8 mouse cellular contexts compared by ENCODE assay signal in the genomic region with DNA sequence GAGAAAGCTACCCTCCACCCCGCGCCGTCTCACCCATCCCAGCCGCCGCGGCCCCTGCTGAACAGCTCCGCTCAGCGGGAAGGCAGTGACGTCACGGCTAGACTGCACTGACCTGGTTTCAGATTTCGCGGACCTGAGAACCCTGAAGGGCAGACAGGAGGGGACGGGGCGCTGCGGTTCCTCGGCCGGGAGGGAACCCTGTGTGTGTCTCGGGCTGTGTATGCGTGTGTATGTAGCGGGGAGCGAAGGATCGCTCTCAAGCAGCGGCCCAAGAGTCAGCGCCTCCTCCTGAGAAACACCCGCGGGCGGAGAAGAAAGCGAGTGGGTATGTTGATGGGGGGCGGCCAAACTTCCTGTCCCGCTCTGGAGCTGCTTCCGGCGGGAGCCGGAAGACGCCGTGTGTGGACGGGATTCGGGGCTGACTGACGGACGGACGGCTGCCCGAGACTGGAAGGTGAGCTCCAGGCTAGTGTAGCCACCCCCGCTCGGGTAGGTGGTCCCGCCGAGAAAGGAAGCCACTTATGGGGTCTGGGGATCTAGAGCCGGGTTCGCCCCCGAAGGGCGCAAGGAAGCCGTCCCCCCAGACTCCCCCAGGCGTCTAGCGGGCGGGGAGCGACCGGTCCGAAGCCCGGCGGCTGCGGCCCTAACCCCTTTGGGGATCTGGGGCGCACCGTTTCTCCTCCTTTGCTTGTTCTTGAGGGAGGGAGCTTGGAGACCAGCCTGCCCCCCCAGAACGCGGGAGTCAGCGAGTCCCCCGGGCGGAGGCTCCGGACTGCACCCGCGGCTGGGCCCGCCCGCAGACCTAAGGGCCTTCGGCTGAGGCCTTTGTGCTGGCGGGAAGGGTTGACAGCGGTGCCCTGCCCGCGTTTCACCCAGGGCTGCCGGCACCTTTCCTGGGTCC. TPM values are rescaled to one million over a fixed set of nuclear protein-coding genes. Genes with fewer than 3 reads are reported as not detected.
DNase-seq lines count a peak whose midpoint lies in the region; ATAC-seq and TF ChIP-seq lines count a peak whose summit lies in the region.

A gene (plus strand): TSS at position 132 of the 901 bp plus-strand sequence.

- TF ChIP-seq RAD21 in CH12.LX (IDR thresholded peaks at IDR 0.05; ENCODE audit: low read depth, low read length): no peak

- peak within 1 kb of the TSS; percentile 89 to 96 (median 89) for H3K4me3 ChIP-seq in CH12.LX (replicated peaks in 1 of 3; ENCODE audit: low read depth in 2 of 3, low read length in 2 of 3, poor library complexity in 1 of 3)
- peak within 1 kb of the TSS; percentile 87 for H3K4me3 ChIP-seq in forebrain, embryonic 12.5 days (replicated peaks)
- peak within 1 kb of the TSS; percentile 96 for H3K4me3 ChIP-seq in heart, postnatal 0 days (ENCODE audit: low read depth, low read length)
- peak within 1 kb of the TSS; percentile 99 for H3K4me3 ChIP-seq in liver, embryonic 16.5 days (ENCODE audit: low read depth, low read length)
- peak within 1 kb of the TSS; percentile 87 for H3K4me3 ChIP-seq in neural tube, embryonic 13.5 days
- peak within 1 kb of the TSS; percentile 92 for H3K4me3 ChIP-seq in testis, adult 2 months (ENCODE audit: control insufficient read depth, low read depth, low read length)

- TF ChIP-seq CTCF in CH12.LX (conservative IDR thresholded peaks at IDR 0.05 in 1 of 2, IDR thresholded peaks at IDR 0.05 in 1 of 2; ENCODE audit: low read depth in 2 of 2, low read length in 2 of 2): 0 out of 4 replicates have a peak, but pooled peaks of 1 of the 2 experiments have one; percentile 9
- no peak for TF ChIP-seq CTCF in heart, postnatal 0 days (IDR thresholded peaks at IDR 0.05; ENCODE audit: low read depth)
- TF ChIP-seq CTCF in testis, adult 2 months (IDR thresholded peaks at IDR 0.05; ENCODE audit: control insufficient read depth, insufficient read depth, insufficient replicate concordance, low read depth, low read length): no peak

- peak within 1 kb of the TSS; percentile 69 for H3K27ac ChIP-seq in CH12.LX (ENCODE audit: insufficient read depth, low read depth)
- peak within 1 kb of the TSS; percentile 94 for H3K27ac ChIP-seq in forebrain, embryonic 12.5 days
- peak within 1 kb of the TSS; percentile 96 for H3K27ac ChIP-seq in heart, postnatal 0 days (ENCODE audit: low read depth)
- peak within 1 kb of the TSS; percentile 92 for H3K27ac ChIP-seq in liver, embryonic 16.5 days (ENCODE audit: low read length)
- H3K27ac ChIP-seq in neural tube, embryonic 13.5 days (replicated peaks): peak within 1 kb of the TSS; percentile 95
- peak within 1 kb of the TSS; percentile 92 for H3K27ac ChIP-seq in testis, adult 2 months (ENCODE audit: control insufficient read depth, insufficient read depth, low read depth, low read length)

- WGBS in forebrain, embryonic 12.5 days: under 1% methylated on average over 75 of the region's 77 CpGs
- 0% methylated on average over 74 of the region's 77 CpGs for WGBS in heart, postnatal 0 days
- WGBS in liver, embryonic 16.5 days (ENCODE audit: insufficient replicate concordance): under 1% methylated on average over 77 of the region's 77 CpGs
- under 1% methylated on average over 77 of the region's 77 CpGs for WGBS in neural tube, embryonic 13.5 days

- H3K9ac ChIP-seq in CH12.LX (ENCODE audit: insufficient read depth, low read depth): peak within 1 kb of the TSS; percentile 84
- peak within 1 kb of the TSS; percentile 93 for H3K9ac ChIP-seq in forebrain, embryonic 12.5 days
- H3K9ac ChIP-seq in heart, postnatal 0 days (replicated peaks; ENCODE audit: low read depth, low read length): peak within 1 kb of the TSS; percentile 96
- peak within 1 kb of the TSS; percentile 99 for H3K9ac ChIP-seq in liver, embryonic 16.5 days (ENCODE audit: low read depth, low read length)
- peak within 1 kb of the TSS; percentile 96 for H3K9ac ChIP-seq in neural tube, embryonic 13.5 days

- no peaks in the 10 kb centered on the region for H3K9me3 ChIP-seq in CH12.LX (replicated peaks; ENCODE audit: low read length)
- H3K9me3 ChIP-seq in forebrain, embryonic 12.5 days: no peaks in the 10 kb centered on the region
- no peaks in the 10 kb centered on the region for H3K9me3 ChIP-seq in heart, postnatal 0 days (replicated peaks; ENCODE audit: control insufficient read depth, low read length)
- H3K9me3 ChIP-seq in liver, embryonic 16.5 days (replicated peaks; ENCODE audit: control insufficient read depth, low read length): no peaks in the 10 kb centered on the region
- no peaks in the 10 kb centered on the region for H3K9me3 ChIP-seq in neural tube, embryonic 13.5 days

- H3K27me3 ChIP-seq in CH12.LX (replicated peaks): no peaks in the 10 kb centered on the region
- no peaks in the 10 kb centered on the region for H3K27me3 ChIP-seq in forebrain, embryonic 12.5 days
- no peaks in the 10 kb centered on the region for H3K27me3 ChIP-seq in heart, postnatal 0 days (ENCODE audit: control insufficient read depth, insufficient read depth, low read length)
- no peaks in the 10 kb centered on the region for H3K27me3 ChIP-seq in liver, embryonic 16.5 days (ENCODE audit: control insufficient read depth, insufficient read depth, low read depth, low read length)
- no peaks in the 10 kb centered on the region for H3K27me3 ChIP-seq in neural tube, embryonic 13.5 days
- H3K27me3 ChIP-seq in testis, adult 2 months (ENCODE audit: control insufficient read depth, insufficient read depth, low read length): no peaks in the 10 kb centered on the region

- TF ChIP-seq POLR2A in CH12.LX (IDR thresholded peaks at IDR 0.05; ENCODE audit: low read depth, low read length): peak; percentile 82
- peak; percentile 68 for TF ChIP-seq POLR2A in testis, adult 2 months (IDR thresholded peaks at IDR 0.05; ENCODE audit: control insufficient read depth, low read depth, low read length)

- H3K36me3 ChIP-seq in CH12.LX (replicated peaks in 1 of 2; ENCODE audit: control insufficient read depth in 1 of 2, insufficient read depth in 1 of 2, low read length in 1 of 2): peaks cover 2 to 18% of the 10 kb centered on the region in 2 experiments
- no peaks in the 10 kb centered on the region for H3K36me3 ChIP-seq in forebrain, embryonic 12.5 days (replicated peaks)
- peaks cover 19% of the 10 kb centered on the region; the same call in 1 of the 2 replicates for H3K36me3 ChIP-seq in heart, postnatal 0 days (replicated peaks; ENCODE audit: control insufficient read depth, insufficient read depth, low read length)
- H3K36me3 ChIP-seq in liver, embryonic 16.5 days (ENCODE audit: control insufficient read depth, insufficient read depth): no peaks in the 10 kb centered on the region; the same call in 1 of the 2 replicates
- no peaks in the 10 kb centered on the region for H3K36me3 ChIP-seq in neural tube, embryonic 13.5 days
- H3K36me3 ChIP-seq in testis, adult 2 months (ENCODE audit: control insufficient read depth, insufficient read depth, low read length): no peaks in the 10 kb centered on the region

- TF ChIP-seq EP300 in CH12.LX (IDR thresholded peaks at IDR 0.05; ENCODE audit: low read length): no peak
- no peak for TF ChIP-seq EP300 in heart, postnatal 0 days (IDR thresholded peaks at IDR 0.05; ENCODE audit: low read depth)

- DNase-seq in CH12.LX (ENCODE audit: extremely low read depth): peak; percentile 75
- peak; percentile 71 for DNase-seq in c-Kit-positive CD71-positive TER-119-negative erythroid progenitor cells, embryonic 14.5 days (ENCODE audit: low read depth)
- peak; percentile 91 for DNase-seq in heart, postnatal 0 days (ENCODE audit: low spot score)
- peak; percentile 92 to 95 for DNase-seq in kidney, postnatal 4 days

- dilution Hi-C loops in CH12.LX (cut with MboI; ENCODE audit: extremely low pct_ligation_motif_present, extremely low pct_unique_long_range_greater_than_20kb, low sequenced_read_pairs): no loop called here

- ATAC-seq in forebrain, embryonic 12.5 days (ENCODE audit: low FRiP score): peak; percentile 96
- peak; percentile 93 for ATAC-seq in heart, postnatal 0 days (ENCODE audit: insufficient read depth, low read depth)
- ATAC-seq in liver, embryonic 16.5 days (ENCODE audit: low read depth): peak; percentile 93
- peak; percentile 94 for ATAC-seq in neural tube, embryonic 13.5 days (ENCODE audit: low read depth)

- peak within 1 kb of the TSS; percentile 66 for H3K4me2 ChIP-seq in CH12.LX (ENCODE audit: insufficient read depth, low read depth, poor library complexity, severe bottlenecking)
- H3K4me2 ChIP-seq in forebrain, embryonic 12.5 days: peak within 1 kb of the TSS; percentile 70
- H3K4me2 ChIP-seq in heart, postnatal 0 days (ENCODE audit: low read depth, low read length): peak within 1 kb of the TSS; percentile 82
- H3K4me2 ChIP-seq in liver, embryonic 16.5 days (ENCODE audit: low read depth, low read length): peak within 1 kb of the TSS; percentile 76
- peak within 1 kb of the TSS; percentile 80 for H3K4me2 ChIP-seq in neural tube, embryonic 13.5 days

- peaks cover 33% of the 10 kb centered on the region for H3K79me2 ChIP-seq in CH12.LX (replicated peaks; ENCODE audit: control insufficient read depth, extremely low read depth, insufficient read depth, poor library complexity, severe bottlenecking)

- in situ Hi-C loops in CH12.LX (cut with MboI; ENCODE audit: low pct_ligation_motif_present, low pct_unique_long_range_greater_than_20kb, low sequenced_read_pairs): no loop called here

- H3K4me1 ChIP-seq in CH12.LX (ENCODE audit: control insufficient read depth in 1 of 2, insufficient read depth in 2 of 2): peaks cover 3 to 28% of the 10 kb centered on the region in 2 experiments; a peak in 2 of 4 replicates
- peaks cover 27% of the 10 kb centered on the region for H3K4me1 ChIP-seq in forebrain, embryonic 12.5 days
- H3K4me1 ChIP-seq in heart, postnatal 0 days (ENCODE audit: control insufficient read depth, insufficient read depth): peaks cover 12% of the 10 kb centered on the region
- peaks cover 34% of the 10 kb centered on the region for H3K4me1 ChIP-seq in liver, embryonic 16.5 days (ENCODE audit: control insufficient read depth, low read depth, low read length)
- peaks cover 40% of the 10 kb centered on the region for H3K4me1 ChIP-seq in neural tube, embryonic 13.5 days (replicated peaks)
- H3K4me1 ChIP-seq in testis, adult 2 months (ENCODE audit: control insufficient read depth, insufficient read depth, low read length): peaks cover 5% of the 10 kb centered on the region

TF ChIP-seq in CH12.LX, 34 proteins besides CTCF, POLR2A, EP300 and RAD21 (continues in another document):
- TF ChIP-seq ZMIZ1 (IDR thresholded peaks at IDR 0.05; ENCODE audit: low read depth, low read length) (peak; percentile 87), MAX (IDR thresholded peaks at IDR 0.05; ENCODE audit: low read length) (no peak)

RNA-seq across cellular contexts. Expression of the gene that starts here (rescaled TPM):
- total RNA-seq in CH12.LX (2012; rRNA removed) (33.5 and 42.8 TPM in 2 replicates), CH12.LX (2014; rRNA removed) (53.7 and 57.4 TPM in 2 replicates)
- polyA plus RNA-seq in CH12.LX (2012; ENCODE audit: insufficient read length, low read depth): 42.4 and 42.9 TPM in 2 replicates
- polyA plus RNA-seq in forebrain, embryonic 12.5 days (2016; fragmentation: Nextera tagmentation; extraction: Ambion mirVana): 114 and 117 TPM in 2 replicates
- 36.9 and 37.7 TPM in 2 replicates for total RNA-seq in heart, postnatal 0 days (2014; rRNA removed; ENCODE audit: low replicate concordance)
- 36.3 and 38.5 TPM in 2 replicates for polyA plus RNA-seq in heart, postnatal 0 days (2015; fragmentation: Nextera tagmentation; extraction: Ambion mirVana)
- 32.3 and 36.2 TPM in 2 replicates for polyA plus RNA-seq in liver, embryonic 16.5 days (2015; fragmentation: Nextera tagmentation; extraction: Ambion mirVana)
- polyA plus RNA-seq in neural tube, embryonic 13.5 days (2015; fragmentation: Nextera tagmentation; extraction: Ambion mirVana): 82.1 and 83.7 TPM in 2 replicates
- 12.8 and 15.6 TPM in 2 replicates for polyA plus RNA-seq in testis, adult 2 months (2012; rRNA removed)

Comparison
In these comparisons a context has a peak if more than half of its experiments do, and no peak if none do; other contexts are left out.
1. Peak in every context shown above with its lines: DNase-seq, ATAC-seq, H3K4me3 ChIP-seq and H3K27ac ChIP-seq.